9 mouse cellular contexts compared by ENCODE assay signal in the genomic region with DNA sequence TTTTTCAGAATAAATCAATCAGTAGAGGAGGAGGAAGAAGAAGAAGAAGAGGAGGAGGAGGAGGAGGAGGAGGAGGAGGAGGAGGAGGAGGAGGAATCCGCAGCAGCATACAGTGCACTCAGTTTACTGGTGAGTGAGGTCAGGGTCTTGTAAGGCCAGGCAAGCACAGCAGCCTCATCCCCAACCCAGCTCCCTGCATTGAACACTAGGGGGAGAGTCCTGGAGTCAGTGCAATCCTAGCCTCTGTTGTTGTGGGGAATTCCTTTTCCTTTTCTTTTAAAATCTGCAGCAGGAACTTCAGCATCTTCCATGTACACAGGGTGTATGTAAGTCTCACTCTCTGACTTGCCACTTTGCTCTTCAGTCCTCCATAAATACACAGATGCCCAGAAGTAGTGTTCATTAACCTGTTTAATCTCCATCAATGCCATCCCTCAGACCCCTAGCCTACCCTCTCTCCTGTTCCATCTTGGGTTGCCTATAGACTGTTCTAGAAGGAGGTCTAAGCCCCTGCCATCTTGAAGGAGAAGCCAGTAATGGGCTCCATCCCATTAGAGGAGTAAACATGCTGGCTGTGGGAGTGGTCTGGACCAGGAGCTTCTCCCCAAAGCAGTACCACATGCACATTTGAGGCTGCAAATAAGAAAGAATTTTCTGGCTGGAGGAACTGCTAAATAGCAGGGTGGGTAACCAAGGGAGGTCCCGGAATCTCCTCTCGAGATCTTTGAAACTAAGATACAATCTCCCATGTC.
DNase-seq lines count a peak whose midpoint lies in the region; ATAC-seq lines count a peak whose summit lies in the region.
"Had no signal": no experiment of that assay in that cellular context is flagged by ENCODE, and none has a peak within 500 bp of the region (broad histone marks: within the 10 kb centered on the region; RNA-seq: fewer than 3 reads in every experiment).

No protein-coding gene starts in this region.

- no peak overlapping the region for H3K4me3 ChIP-seq in embryonic facial prominence, embryonic 13.5 days
- no peak overlapping the region for H3K4me3 ChIP-seq in hindbrain, embryonic 12.5 days
- no peak overlapping the region for H3K4me3 ChIP-seq in liver, embryonic 12.5 days
- H3K4me3 ChIP-seq: erythroblast, embryonic 14.5 days had no signal

- no peaks in the 10 kb centered on the region for H3K9me3 ChIP-seq in embryonic facial prominence, embryonic 13.5 days
- no peaks in the 10 kb centered on the region for H3K9me3 ChIP-seq in hindbrain, embryonic 12.5 days (replicated peaks)
- no peaks in the 10 kb centered on the region for H3K9me3 ChIP-seq in liver, embryonic 12.5 days (replicated peaks)

- peak overlapping the region; percentile 43 for H3K4me2 ChIP-seq in embryonic facial prominence, embryonic 13.5 days
- no peak overlapping the region for H3K4me2 ChIP-seq in hindbrain, embryonic 12.5 days (replicated peaks)
- H3K4me2 ChIP-seq in liver, embryonic 12.5 days = no peak overlapping the region

- no peaks in the 10 kb centered on the region for H3K27me3 ChIP-seq in embryonic facial prominence, embryonic 13.5 days
- H3K27me3 ChIP-seq in hindbrain, embryonic 12.5 days = no peaks in the 10 kb centered on the region
- H3K27me3 ChIP-seq in liver, embryonic 12.5 days (replicated peaks) = no peaks in the 10 kb centered on the region
- H3K27me3 ChIP-seq in splenic B cell, adult 2 months (ENCODE audit: control insufficient read depth, insufficient read depth, low read length, poor library complexity, severe bottlenecking) = no peaks in the 10 kb centered on the region

- peaks cover 27% of the 10 kb centered on the region for H3K4me1 ChIP-seq in embryonic facial prominence, embryonic 13.5 days
- peaks cover 23% of the 10 kb centered on the region for H3K4me1 ChIP-seq in hindbrain, embryonic 12.5 days
- peaks cover 17% of the 10 kb centered on the region for H3K4me1 ChIP-seq in liver, embryonic 12.5 days

- H3K9ac ChIP-seq in embryonic facial prominence, embryonic 13.5 days = no peak overlapping the region
- H3K9ac ChIP-seq in hindbrain, embryonic 12.5 days = no peak overlapping the region
- H3K9ac ChIP-seq in liver, embryonic 12.5 days = no peak overlapping the region

- peak overlapping the region; percentile 90 for H3K27ac ChIP-seq in embryonic facial prominence, embryonic 13.5 days
- peak overlapping the region; percentile 48; the same call in 1 of the 2 replicates for H3K27ac ChIP-seq in hindbrain, embryonic 12.5 days
- no peak overlapping the region for H3K27ac ChIP-seq in liver, embryonic 12.5 days

- peak; percentile 44; the same call in 1 of the 2 replicates for ATAC-seq in embryonic facial prominence, embryonic 13.5 days (ENCODE audit: insufficient number of reproducible peaks, insufficient read depth, low FRiP score, low TSS enrichment, low read depth)
- ATAC-seq in hindbrain, embryonic 12.5 days (ENCODE audit: low FRiP score) = peak; percentile 76
- ATAC-seq in liver, embryonic 12.5 days = peak; percentile 54; the same call in 1 of the 2 replicates

- WGBS in embryonic facial prominence, embryonic 13.5 days = 17% methylated on average over 3 of the region's 3 CpGs
- 38% methylated on average over 3 of the region's 3 CpGs for WGBS in hindbrain, embryonic 12.5 days
- 45% methylated on average over 3 of the region's 3 CpGs for WGBS in liver, embryonic 12.5 days (ENCODE audit: insufficient replicate concordance)

- no peaks in the 10 kb centered on the region for H3K36me3 ChIP-seq in embryonic facial prominence, embryonic 13.5 days
- H3K36me3 ChIP-seq in hindbrain, embryonic 12.5 days = no peaks in the 10 kb centered on the region
- H3K36me3 ChIP-seq in liver, embryonic 12.5 days = no peaks in the 10 kb centered on the region
- H3K36me3 ChIP-seq in splenic B cell, adult 2 months (ENCODE audit: control insufficient read depth, insufficient read depth, low read length, poor library complexity, severe bottlenecking) = no peaks in the 10 kb centered on the region

- DNase-seq in thymus, postnatal 25 days = peak; percentile 19
- no peak for DNase-seq in thymus, postnatal 36 days
- DNase-seq in splenic B cell, adult 2 months (ENCODE audit: low read depth, low spot score) = peak; percentile 16
- DNase-seq in cerebellum, adult 9-10 months = no peak
- no peak for DNase-seq in spleen, adult 18-20 months

Comparison
In these comparisons a context has a peak if more than half of its experiments do, and no peak if none do; other contexts are left out.
1. DNase-seq: peak in thymus, postnatal 25 days (single experiment) and splenic B cell, adult 2 months (single experiment); none in thymus, postnatal 36 days (0 of 2), cerebellum, adult 9-10 months (single experiment) and spleen, adult 18-20 months (0 of 2).
2. Peak in every context shown above with its lines, with median percentiles within 50 percentile points of each other: ATAC-seq.